Mouse (Mus musculus) heart, adult 2 months (tissue): ENCODE measurements around the gene Vmn1r191. TPM values are rescaled to one million over a fixed set of nuclear protein-coding genes. Genes with fewer than 3 reads are reported as not detected.

Experiments
- microRNA-seq, 2 experiments: library from miRNA; unstranded; fragments of <30 nt; microRNA quantifications; one replicate each; pipeline ENCODE4 v1.2.0; 2021
- polyA plus RNA-seq: library from polyadenylated mRNA; depleted of rRNA; stranded (reverse); fragments of >200 nt; gene quantifications from 2 replicates; pipeline ENCODE4 v1.2.3, GENCODE M21; 2012; rRNA removed
- total RNA-seq, 2 experiments: library from RNA; stranded (reverse); gene quantifications; 2 replicates each; pipeline ENCODE4 v1.2.3; 2021

Gene Vmn1r191
- total and polyA plus RNA-seq, 3 experiments = not detected

Small RNA genes lying within 50 kb of the gene (microRNA-seq; reads per million reads assigned to microRNA genes)
- gene Gm23282 (0 reads per million in 2 experiments), gene Gm25084 (0 reads per million in 2 experiments)

Other genes starting within 250 kb of the Vmn1r191 start
- under 1 TPM; 0.70 to 0.73 TPM for gene Zfp184, start 238.9 kb downstream of the Vmn1r191 start, total RNA-seq
- gene Zfp184, start 238.9 kb downstream of the Vmn1r191 start, polyA plus RNA-seq = 0.35 and 0.43 TPM in 2 replicates
- gene Pom121l2, start 202.8 kb downstream of the Vmn1r191 start, total RNA-seq = not detected
- 0.06 TPM in 2 replicates for gene Pom121l2, start 202.8 kb downstream of the Vmn1r191 start, polyA plus RNA-seq
- not detected for gene Prss16, start 174.2 kb downstream of the Vmn1r191 start, total RNA-seq
- gene Prss16, start 174.2 kb downstream of the Vmn1r191 start, polyA plus RNA-seq = 0.23 TPM in 1 of 2 replicates, not detected in the other
- gene Hist1h2ah, start 148.4 kb downstream of the Vmn1r191 start, total RNA-seq = 1 to 10 TPM; 8.1 to 10.0 TPM
- 1.1 TPM in 1 of 2 replicates, not detected in the other for gene Hist1h2ah, start 148.4 kb downstream of the Vmn1r191 start, polyA plus RNA-seq
- 10 to 100 TPM in 1 of 2 experiments, 1 to 10 TPM in 1; 7.3 to 10.0 TPM for gene Hist1h2bk, start 148.1 kb downstream of the Vmn1r191 start, total RNA-seq
- gene Hist1h2bk, start 148.1 kb downstream of the Vmn1r191 start, polyA plus RNA-seq = not detected in 2 replicates
- gene Hist1h4i, start 142.6 kb downstream of the Vmn1r191 start, total RNA-seq = 10 to 100 TPM; 11.9 to 18.1 TPM
- gene Hist1h4i, start 142.6 kb downstream of the Vmn1r191 start, polyA plus RNA-seq = 5.8 and 8.3 TPM in 2 replicates
- gene Hist1h2ag, start 141.0 kb downstream of the Vmn1r191 start, total RNA-seq = 1 to 10 TPM; 1.7 to 4.3 TPM
- not detected in 2 replicates for gene Hist1h2ag, start 141.0 kb downstream of the Vmn1r191 start, polyA plus RNA-seq
- gene Hist1h2bj, start 140.8 kb downstream of the Vmn1r191 start, total RNA-seq = 1 to 10 TPM; 2.8 to 3.6 TPM
- 0.59 TPM in 1 of 2 replicates, not detected in the other for gene Hist1h2bj, start 140.8 kb downstream of the Vmn1r191 start, polyA plus RNA-seq
- not detected for gene Vmn1r188, start 99.5 kb downstream of the Vmn1r191 start, total RNA-seq
- not detected in 2 replicates for gene Vmn1r188, start 99.5 kb downstream of the Vmn1r191 start, polyA plus RNA-seq
- not detected for gene Vmn1r189, start 78.1 kb downstream of the Vmn1r191 start, total RNA-seq
- gene Vmn1r189, start 78.1 kb downstream of the Vmn1r191 start, polyA plus RNA-seq = not detected in 2 replicates
- not detected for gene Vmn1r192, start 7.2 kb upstream of the Vmn1r191 start, total RNA-seq
- gene Vmn1r192, start 7.2 kb upstream of the Vmn1r191 start, polyA plus RNA-seq = not detected in 2 replicates
- gene Vmn1r193, start 39.2 kb upstream of the Vmn1r191 start, total RNA-seq = not detected
- gene Vmn1r193, start 39.2 kb upstream of the Vmn1r191 start, polyA plus RNA-seq = not detected in 2 replicates
- not detected for gene Vmn1r194, start 60.2 kb upstream of the Vmn1r191 start, total RNA-seq
- gene Vmn1r194, start 60.2 kb upstream of the Vmn1r191 start, polyA plus RNA-seq = not detected in 2 replicates
- not detected for gene Vmn1r195, start 86.6 kb upstream of the Vmn1r191 start, total RNA-seq
- gene Vmn1r195, start 86.6 kb upstream of the Vmn1r191 start, polyA plus RNA-seq = not detected in 2 replicates
- gene Vmn1r196, start 106.0 kb upstream of the Vmn1r191 start, total RNA-seq = not detected
- gene Vmn1r196, start 106.0 kb upstream of the Vmn1r191 start, polyA plus RNA-seq = not detected in 2 replicates
- gene Vmn1r197, start 140.6 kb upstream of the Vmn1r191 start, total RNA-seq = not detected
- gene Vmn1r197, start 140.6 kb upstream of the Vmn1r191 start, polyA plus RNA-seq = not detected in 2 replicates
- gene Vmn1r198, start 166.4 kb upstream of the Vmn1r191 start, total RNA-seq = not detected
- gene Vmn1r198, start 166.4 kb upstream of the Vmn1r191 start, polyA plus RNA-seq = not detected in 2 replicates
- not detected for gene Vmn1r199, start 195.8 kb upstream of the Vmn1r191 start, total RNA-seq
- not detected in 2 replicates for gene Vmn1r199, start 195.8 kb upstream of the Vmn1r191 start, polyA plus RNA-seq
- not detected for gene Vmn1r200, start 206.4 kb upstream of the Vmn1r191 start, total RNA-seq
- not detected in 2 replicates for gene Vmn1r200, start 206.4 kb upstream of the Vmn1r191 start, polyA plus RNA-seq